Mouse (Mus musculus) cerebellum, adult 2 months (tissue): ENCODE data around the gene Vars. TPM values are rescaled to one million over a fixed set of nuclear protein-coding genes. Genes with fewer than 3 reads are reported as not detected.

Source experiments
- DNase-seq, 2 experiments: peaks; one replicate each; pipeline ENCODE4 v3.0.0; 2021
- H3K27ac ChIP-seq: fragments of 200-500 bp; 2 replicates; pipeline ENCODE4 v1.5.1; 2012; ENCODE audit warnings: low read length, control low read depth, inconsistent platforms; ENCODE audit not compliant: insufficient read depth
- H3K27me3 ChIP-seq: fragments of 200-500 bp; 2 replicates; pipeline ENCODE4 v1.6.1; 2012; ENCODE audit warnings: inconsistent platforms, mild to moderate bottlenecking, low read length, moderate library complexity; ENCODE audit not compliant: control insufficient read depth, insufficient read depth
- H3K4me1 ChIP-seq: fragments of 200-500 bp; 2 replicates; pipeline ENCODE4 v1.6.1; 2011; ENCODE audit warnings: low read length; ENCODE audit not compliant: control insufficient read depth, insufficient read depth
- H3K4me3 ChIP-seq: fragments of 200-500 bp; replicated peaks from 2 replicates; pipeline ENCODE3; 2011; ENCODE audit warnings: mild to moderate bottlenecking, low read depth, low read length, control low read depth; ENCODE audit not compliant: insufficient read depth
- CTCF ChIP-seq: fragments of 200-500 bp; IDR thresholded peaks from 2 replicates; pipeline ENCODE4 v1.5.1; 2011; ENCODE audit warnings: low read depth, mild to moderate bottlenecking, control low read depth, low read length, moderate library complexity, borderline replicate concordance; ENCODE audit not compliant: insufficient read depth
- POLR2A ChIP-seq: fragments of 200-500 bp; IDR thresholded peaks from 2 replicates; pipeline ENCODE4 v1.6.1; 2011; ENCODE audit warnings: low read length, control low read depth, borderline replicate concordance; ENCODE audit not compliant: insufficient read depth
- WGBS: fragments of 180-500 bp; shearing (Covaris S2); methylation state at CpG from one replicate; pipeline ENCODE4 v1.1.7; 2018; 5-methylcytosine and 5-hydroxymethylcytosine counted together
- polyA plus RNA-seq: library from polyadenylated mRNA; depleted of rRNA; stranded (reverse); fragments of >200 nt; gene quantifications from 2 replicates; pipeline ENCODE4 v1.2.3, GENCODE M21; 2012

Vars gene
- polyA plus RNA-seq, 1 experiment, result 65.3 TPM

- DNase-seq, result peak; percentile 82 to 92
- Histone ChIP-seq H3K27ac (peak overlapping the region; percentile 81), H3K27me3 (no peaks in the 10 kb centered on the region), H3K4me3 (no peak overlapping the region), H3K4me1 (peaks cover 20% of the 10 kb centered on the region)
- peak; percentile 46; the same call in 1 of the 2 replicates for TF ChIP-seq POLR2A
- no peak for TF ChIP-seq CTCF
- WGBS, result 11% methylated on average over 7 of the region's 7 CpGs
Measured at GRCm38 (mm10) chr17:35009586-35009985, 8.8 kb downstream of the Vars start.

DNA sequence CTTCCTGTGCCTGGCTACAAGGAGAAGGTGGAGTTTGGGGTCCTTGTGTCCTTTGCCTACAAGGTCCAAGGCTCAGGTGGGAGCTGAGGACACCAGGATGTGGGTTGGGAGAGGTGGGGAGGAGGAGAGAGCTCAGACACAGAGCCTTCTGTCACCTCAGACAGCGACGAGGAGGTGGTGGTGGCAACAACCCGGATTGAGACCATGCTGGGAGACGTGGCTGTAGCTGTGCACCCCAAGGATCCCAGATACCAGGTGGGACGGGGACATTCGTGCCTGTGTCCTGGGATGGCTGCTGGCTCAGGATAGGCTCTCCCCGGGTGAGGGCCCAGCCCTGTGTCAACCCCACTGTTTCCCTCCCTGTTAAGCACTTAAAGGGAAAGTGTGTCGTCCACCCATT lies 10.7 kb downstream of the Vars start:
- Histone ChIP-seq H3K4me3 (no peak overlapping the region), H3K27me3 (no peaks in the 10 kb centered on the region), H3K4me1 (peaks cover 33% of the 10 kb centered on the region), H3K27ac (peak overlapping the region; percentile 54; the same call in 1 of the 2 replicates)
- WGBS, result 65% methylated on average over 8 of the region's 8 CpGs
- no peak for DNase-seq
- TF ChIP-seq CTCF, result no peak
- TF ChIP-seq POLR2A, result no peak

GRCm38 (mm10) chr17:35012430-35012829 lies 11.6 kb downstream of the Vars start:
- Histone ChIP-seq H3K4me3 (no peak overlapping the region), H3K4me1 (peaks cover 41% of the 10 kb centered on the region), H3K27ac (no peak overlapping the region), H3K27me3 (no peaks in the 10 kb centered on the region)
- TF ChIP-seq CTCF (no peak), POLR2A (no peak)
- WGBS, result 85% methylated on average over 13 of the region's 13 CpGs
- DNase-seq, result no peak

DNA sequence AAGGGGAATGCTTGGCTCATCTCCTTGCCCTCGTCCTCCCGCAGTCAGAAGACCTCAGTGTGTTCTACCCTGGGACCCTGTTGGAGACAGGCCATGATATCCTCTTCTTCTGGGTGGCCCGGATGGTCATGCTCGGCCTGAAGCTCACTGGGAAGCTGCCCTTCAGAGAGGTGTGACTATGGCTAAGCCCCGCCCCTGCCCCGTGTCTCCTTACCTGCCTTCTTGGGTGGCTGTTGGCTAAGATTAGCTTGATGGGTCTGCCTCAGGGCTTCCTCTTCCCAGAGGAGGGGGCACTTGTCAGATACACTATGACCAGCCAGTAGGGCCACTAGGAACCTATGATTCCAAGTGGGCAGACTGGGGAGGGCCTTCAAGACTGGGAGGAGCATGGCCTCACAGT lies 12.4 kb downstream of the Vars start:
- DNase-seq, result no peak
- Histone ChIP-seq H3K27ac (no peak overlapping the region), H3K4me1 (peaks cover 45% of the 10 kb centered on the region), H3K4me3 (no peak overlapping the region), H3K27me3 (no peaks in the 10 kb centered on the region)
- TF ChIP-seq CTCF (no peak), POLR2A (no peak)
- 74% methylated on average over 6 of the region's 6 CpGs for WGBS

DNA sequence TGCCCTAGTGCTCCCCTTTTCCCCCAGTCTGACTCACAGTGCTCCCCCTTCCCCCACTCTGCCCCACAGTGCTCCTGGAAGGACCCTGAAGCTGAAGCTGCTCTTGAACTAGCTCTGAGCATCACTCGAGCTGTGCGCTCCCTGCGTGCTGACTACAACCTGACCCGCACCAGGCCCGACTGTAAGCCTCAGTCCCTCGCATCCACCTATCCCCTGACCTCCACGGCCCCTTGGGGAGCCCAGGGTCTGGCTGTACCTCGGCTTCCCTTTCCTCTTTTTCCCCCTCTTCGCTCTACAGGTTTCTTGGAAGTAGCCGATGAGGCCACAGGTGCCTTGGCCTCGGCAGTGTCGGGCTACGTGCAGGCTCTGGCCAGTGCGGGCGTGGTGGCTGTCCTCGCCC lies 14.5 kb downstream of the Vars start:
- H3K27me3 ChIP-seq, result no peaks in the 10 kb centered on the region
- H3K4me1 ChIP-seq, result peaks cover 47% of the 10 kb centered on the region
- H3K27ac ChIP-seq, result peak overlapping the region; percentile 91; the same call in 1 of the 2 replicates
- WGBS, result 83% methylated on average over 16 of the region's 16 CpGs
- H3K4me3 ChIP-seq, result no peak overlapping the region
- TF ChIP-seq POLR2A, result no peak
- TF ChIP-seq CTCF, result no peak
- no peak for DNase-seq

DNA sequence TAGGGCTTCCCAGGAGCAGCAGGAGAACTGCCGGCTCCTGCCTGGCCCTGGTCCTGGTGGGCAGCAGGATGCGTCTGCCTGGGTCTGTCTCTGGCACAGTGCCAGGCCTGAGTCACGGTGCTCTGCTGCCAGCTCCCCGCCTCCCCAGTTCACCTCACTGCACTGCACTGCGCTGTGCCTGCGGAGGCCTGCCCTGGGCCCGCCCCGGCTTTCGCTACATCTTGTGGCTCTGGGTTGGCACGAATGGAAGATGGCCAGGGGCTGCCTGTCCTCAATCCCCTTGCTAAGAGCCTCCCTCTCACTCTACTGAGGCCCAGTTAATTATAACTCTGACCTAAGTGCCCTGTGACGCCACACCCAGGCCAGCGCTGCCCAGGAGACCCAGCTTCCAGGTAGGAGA lies 15.6 kb downstream of the Vars start, which contains the start of gene Vwa7:
Gene Vwa7 (plus strand): TSS at position 204 of the 400 bp plus-strand sequence.
- peak; percentile 86 to 88 for DNase-seq
- H3K4me1 ChIP-seq, result peaks cover 39% of the 10 kb centered on the region
- H3K27me3 ChIP-seq, result no peaks in the 10 kb centered on the region
- H3K4me3 ChIP-seq, result peak within 1 kb of the TSS; percentile 48
- WGBS, result 6% methylated on average over 12 of the region's 12 CpGs
- TF ChIP-seq CTCF, result no peak
- peak; percentile 44; the same call in 1 of the 2 replicates for TF ChIP-seq POLR2A
- peak within 1 kb of the TSS; percentile 91 for H3K27ac ChIP-seq

- H3K27me3 ChIP-seq, result no peaks in the 10 kb centered on the region
- 37% methylated on average over 10 of the region's 10 CpGs for WGBS
- DNase-seq, result peak in 1 of 2 experiments; percentile 47
- H3K27ac ChIP-seq, result peak overlapping the region; percentile 91
- H3K4me3 ChIP-seq, result peak overlapping the region; percentile 48
- TF ChIP-seq CTCF (no peak), POLR2A (no peak)
- peaks cover 39% of the 10 kb centered on the region for H3K4me1 ChIP-seq
Measured at GRCm38 (mm10) chr17:35016791-35017705, 16.3 kb downstream of the Vars start.

DNA sequence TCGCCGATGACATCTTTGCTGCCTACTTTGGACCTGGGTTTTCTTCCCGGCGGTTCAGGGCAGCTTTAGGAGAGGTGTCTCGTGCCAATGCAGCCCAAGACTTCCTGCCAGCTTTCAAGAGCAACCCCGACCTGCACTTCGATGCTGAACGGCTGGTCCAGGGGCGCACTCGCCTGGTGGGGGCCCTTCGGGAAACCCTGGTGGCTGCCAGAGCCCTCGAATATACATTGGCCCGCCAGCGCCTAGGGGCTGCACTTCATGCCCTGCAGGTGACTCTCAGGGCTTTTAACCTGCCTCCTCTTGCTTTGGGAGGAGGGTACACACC lies 16.9 kb downstream of the Vars start:
- Histone ChIP-seq H3K27me3 (no peaks in the 10 kb centered on the region), H3K4me1 (peaks cover 39% of the 10 kb centered on the region), H3K27ac (0 out of 2 replicates have a peak overlapping the region, but pooled peaks have one; percentile 18), H3K4me3 (peak overlapping the region; percentile 7)
- peak; percentile 29 to 49 for DNase-seq
- WGBS, result 20% methylated on average over 14 of the region's 14 CpGs
- TF ChIP-seq POLR2A, result no peak
- TF ChIP-seq CTCF, result no peak
